Mouse (Mus musculus): Measurements from ENCODE around the gene Fam71e1.

Fam71e1 gene

DNA sequence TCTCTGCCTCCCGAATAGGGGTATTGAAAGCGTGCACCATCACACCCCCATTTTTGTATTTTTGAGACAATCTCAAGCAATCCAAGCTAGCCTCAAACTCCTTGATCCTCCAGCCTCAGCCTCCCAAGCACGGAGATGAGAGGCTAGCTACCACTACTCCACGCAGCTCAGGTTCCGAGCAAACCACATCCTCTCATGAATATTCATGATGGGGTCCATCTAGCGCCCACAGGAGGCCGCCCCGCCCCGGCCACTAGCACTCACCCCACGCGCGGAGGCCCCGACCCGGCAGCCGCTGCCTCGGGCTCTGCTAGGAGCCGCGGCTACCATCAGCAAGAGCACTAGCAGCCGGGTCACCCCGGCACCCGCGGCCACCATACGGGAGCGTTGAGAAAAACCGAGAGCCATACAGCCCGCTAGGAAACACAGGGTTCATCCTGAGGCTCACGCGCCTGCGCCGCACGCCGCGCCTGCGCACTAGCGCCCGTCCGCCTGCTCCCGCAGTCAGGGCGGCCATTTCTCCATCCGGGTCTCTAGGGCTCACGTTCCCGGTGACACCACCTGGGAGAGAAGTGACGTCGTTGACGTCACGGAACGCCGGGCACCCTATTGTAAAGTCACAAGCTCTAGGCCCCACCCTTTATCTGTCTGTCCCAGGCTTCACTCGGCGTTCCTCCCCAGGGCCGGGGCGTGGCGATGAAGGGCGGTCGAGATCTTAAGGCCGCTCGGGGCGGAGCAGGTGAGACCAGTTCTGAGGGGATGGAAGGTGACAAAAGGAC lies at the start of gene Fam71e1, which contains the start of gene Emc10:
Gene Fam71e1 (plus strand): TSS at position 590 of the 779 bp plus-strand sequence.
Gene Emc10 (minus strand): TSS at position 538 of the 779 bp plus-strand sequence.
- DNase-seq = peak; percentile 99

DNA sequence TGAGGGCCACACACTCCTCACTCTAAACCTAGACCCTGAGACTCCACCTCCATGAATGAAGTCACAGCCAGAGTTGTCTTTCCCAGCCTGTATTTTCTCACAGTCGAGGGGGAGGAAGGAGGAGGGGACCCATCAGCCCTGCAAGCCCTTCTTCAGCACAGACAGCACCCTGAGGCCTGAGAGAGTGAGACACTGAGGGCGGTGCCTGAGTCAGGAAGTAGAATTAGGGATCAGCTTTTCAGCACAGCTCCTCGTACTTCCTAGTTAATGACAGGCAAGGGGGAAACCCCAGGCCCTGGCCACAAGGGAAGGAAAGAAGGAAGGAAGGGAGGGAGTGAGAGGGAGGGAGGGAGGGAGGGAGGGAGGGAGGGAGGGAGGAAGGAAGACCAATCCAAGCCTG lies 43.1 kb upstream of the Fam71e1 start:
- DNase-seq = no peak

DNA sequence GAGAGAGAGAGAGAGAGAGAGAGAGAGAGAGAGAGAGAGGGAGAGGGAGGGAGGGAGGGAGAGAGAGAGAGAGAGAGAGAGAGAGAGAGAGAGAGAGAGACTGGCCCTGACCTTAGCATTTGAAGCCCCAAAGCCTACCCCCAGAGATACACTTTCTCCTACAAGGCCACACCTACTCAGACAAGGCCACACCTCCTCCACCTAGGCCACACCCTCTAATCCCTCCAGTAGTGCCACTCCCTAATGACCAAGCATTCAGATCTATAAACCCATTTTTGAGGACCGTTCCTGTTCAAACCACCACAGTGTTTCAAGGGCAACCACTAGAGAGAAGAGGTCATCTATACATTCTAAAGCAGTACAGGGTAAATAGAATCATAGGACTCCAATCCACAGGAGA lies 40.1 kb upstream of the Fam71e1 start:
- DNase-seq = no peak

DNA sequence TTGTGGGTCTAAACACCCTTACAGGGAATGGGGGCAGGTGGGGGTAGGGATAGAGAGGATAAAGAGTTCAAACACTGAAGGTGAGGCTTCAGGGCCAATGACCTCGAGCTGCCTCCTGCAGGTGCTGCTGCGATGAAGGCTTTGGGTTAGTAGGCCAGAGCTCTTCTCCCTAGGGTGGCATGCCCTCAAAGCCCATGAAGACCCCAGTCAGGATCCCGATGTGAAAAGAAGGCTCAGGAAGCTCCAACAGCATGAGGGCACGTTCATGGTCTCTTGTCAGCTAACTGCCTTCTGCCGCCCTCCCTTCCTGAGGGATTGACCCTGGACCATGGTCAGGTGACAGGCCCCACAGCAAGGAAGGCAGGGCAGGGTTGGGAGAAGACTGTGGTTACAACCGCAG lies 36.3 kb upstream of the Fam71e1 start:
- no peak for DNase-seq

DNA sequence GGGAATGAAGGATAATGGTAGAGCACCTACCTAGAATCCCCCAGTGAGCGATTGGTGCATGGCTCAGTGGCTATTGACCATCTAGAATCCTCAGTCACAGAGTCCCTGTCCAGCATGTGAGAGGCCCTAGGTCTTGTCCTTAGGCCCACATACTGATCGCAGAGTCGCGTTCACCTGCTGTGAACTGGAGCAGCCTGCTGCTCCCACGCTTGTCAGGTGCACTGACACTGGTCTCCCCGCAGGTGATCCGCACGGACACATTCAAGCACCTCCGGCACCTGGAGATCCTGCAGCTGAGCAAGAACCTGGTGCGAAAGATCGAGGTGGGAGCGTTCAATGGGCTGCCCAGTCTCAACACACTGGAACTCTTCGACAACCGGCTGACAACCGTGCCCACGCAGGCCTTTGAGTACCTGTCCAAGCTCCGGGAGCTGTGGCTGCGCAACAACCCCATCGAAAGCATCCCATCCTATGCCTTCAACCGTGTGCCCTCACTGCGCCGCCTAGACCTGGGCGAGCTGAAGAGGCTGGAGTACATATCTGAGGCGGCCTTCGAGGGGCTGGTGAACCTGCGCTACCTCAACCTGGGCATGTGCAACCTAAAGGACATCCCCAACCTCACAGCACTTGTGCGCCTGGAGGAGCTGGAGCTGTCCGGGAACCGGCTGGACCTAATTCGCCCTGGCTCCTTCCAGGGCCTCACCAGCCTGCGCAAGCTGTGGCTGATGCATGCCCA lies 35.4 kb upstream of the Fam71e1 start:
- peak; percentile 22 for DNase-seq

DNA sequence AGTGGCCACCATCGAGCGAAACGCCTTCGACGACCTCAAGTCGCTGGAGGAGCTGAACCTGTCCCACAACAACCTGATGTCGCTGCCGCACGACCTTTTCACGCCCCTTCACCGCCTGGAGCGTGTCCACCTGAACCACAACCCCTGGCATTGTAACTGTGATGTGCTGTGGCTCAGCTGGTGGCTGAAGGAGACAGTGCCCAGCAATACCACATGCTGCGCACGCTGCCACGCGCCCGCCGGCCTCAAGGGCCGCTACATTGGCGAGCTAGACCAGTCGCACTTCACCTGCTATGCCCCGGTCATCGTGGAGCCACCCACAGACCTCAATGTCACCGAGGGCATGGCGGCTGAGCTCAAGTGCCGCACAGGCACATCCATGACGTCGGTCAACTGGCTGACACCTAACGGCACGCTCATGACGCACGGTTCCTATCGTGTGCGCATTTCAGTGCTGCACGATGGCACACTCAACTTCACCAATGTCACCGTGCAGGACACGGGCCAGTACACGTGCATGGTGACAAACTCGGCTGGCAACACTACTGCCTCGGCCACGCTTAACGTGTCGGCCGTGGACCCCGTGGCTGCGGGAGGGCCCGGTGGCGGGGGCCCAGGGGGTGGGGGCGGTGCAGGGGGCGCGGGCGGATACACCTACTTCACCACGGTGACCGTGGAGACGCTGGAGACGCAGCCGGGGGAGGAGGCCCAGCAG lies 34.7 kb upstream of the Fam71e1 start:
- DNase-seq = peak; percentile 41

DNA sequence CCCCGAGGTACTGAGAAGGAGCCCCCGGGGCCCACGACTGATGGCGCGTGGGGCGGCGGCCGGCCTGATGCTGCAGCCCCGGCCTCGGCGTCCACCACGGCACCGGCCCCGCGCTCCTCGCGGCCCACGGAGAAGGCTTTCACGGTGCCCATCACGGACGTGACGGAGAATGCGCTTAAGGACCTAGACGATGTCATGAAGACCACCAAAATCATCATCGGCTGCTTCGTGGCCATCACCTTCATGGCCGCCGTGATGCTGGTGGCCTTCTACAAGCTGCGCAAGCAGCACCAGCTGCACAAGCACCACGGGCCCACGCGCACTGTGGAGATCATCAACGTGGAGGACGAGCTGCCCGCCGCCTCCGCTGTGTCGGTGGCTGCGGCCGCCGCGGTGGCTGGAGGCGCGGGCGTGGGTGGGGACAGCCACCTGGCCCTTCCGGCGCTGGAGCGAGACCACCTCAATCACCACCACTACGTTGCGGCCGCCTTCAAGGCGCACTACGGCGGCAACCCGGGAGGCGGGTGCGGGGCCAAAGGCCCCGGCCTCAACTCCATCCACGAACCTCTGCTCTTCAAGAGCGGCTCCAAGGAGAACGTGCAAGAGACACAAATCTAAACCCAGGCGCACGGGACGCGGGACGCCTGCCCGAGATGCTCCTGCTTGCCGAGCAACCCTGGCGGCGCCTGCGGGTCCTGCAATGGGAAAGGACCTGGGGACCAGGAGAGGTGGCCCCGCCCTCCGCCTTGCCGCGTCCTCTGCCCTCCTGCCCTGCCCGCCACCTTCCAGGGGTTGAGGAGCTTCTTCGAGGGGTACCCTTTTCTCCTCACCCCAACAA lies 33.9 kb upstream of the Fam71e1 start:
- peak; percentile 66 for DNase-seq

DNA sequence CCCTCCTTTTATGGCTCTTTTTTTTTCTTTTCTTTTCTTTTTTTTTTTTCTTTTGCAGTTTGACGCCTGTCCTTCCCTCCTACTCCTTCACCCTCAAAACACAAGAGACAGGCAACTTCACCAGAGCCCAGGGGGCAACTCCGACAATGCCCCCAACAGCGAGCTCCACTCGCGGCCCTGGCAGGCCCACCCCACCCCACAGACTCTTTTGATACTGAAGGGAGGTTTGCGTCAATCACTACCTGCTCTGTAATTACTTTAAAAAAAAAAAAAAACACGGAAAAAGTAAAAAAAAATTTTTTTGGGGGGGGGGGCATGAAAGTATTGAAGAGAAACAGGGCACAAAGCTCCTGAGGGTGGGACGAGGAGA lies 33.3 kb upstream of the Fam71e1 start:
- DNase-seq = peak; percentile 24

DNA sequence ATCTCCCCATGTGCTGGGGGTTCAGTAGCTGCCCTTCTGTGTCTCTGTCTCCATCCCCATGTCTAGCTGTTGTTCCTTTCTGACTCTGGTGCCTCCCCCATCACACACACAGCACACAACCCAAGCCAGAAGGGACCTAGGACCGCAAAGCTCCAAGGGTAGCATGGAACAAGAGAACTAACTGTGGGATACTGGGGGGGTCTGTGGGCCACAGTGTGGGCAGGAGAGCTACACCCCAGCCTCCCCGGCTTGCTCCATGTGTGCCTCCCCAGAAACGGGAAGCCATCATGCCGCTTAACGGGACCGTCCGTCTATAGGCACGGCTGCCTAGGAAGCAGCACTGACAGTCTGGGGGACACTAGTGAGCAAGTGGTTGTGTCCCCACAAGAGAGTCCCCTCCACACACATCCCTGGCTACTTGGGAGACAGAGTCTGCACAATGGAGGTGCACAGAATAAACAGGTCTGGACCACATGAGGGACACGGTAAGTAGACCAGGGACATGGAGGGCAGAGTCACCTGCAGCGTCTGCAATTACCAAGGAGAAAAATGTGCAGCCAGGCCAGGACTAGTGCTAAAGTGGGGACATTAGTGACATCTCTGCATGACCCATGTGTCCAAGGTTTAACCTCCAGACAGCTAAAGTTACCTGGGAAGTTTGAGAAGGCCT lies 32.7 kb upstream of the Fam71e1 start:
- peak; percentile 44 for DNase-seq

DNA sequence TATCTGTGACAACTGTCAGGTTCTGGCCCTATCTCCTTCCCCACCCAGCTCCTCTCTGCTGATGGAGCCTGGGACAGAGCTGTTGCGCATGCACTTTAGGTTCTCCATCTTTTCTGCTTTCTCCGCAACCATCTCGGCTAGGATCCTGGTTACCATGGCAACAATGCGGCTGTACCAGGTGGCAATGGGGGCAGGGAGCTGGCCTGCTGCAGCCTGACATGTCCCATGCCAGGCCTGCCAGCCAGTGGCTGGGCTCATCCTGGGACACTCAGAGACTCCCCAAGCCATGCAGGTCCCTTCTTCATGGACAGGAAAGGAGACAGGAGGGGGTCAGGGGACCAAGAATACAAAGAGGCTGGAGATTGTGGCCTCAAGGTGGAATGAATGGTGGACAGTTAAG lies 31.9 kb upstream of the Fam71e1 start:
- peak; percentile 94 for DNase-seq

DNA sequence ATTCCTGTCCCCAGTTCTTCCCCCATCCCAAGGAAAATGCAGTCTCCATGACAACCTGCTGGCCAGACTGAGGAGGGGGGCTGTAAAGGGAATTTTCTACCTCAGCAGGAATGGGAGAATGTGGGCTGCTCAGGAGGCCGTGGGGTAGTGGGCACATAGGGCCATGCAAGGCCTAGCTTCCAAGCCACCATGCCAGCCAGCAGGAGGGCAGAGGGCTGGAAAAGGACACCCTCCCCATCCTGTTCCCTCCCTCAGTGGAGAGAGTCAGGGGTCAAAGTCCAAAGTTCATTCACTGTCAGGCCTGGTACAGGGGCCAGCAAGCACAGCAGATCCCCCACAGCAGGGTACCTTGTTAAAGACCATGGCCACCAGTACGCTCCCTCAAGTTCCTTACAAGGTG lies 31.3 kb upstream of the Fam71e1 start, which contains the start of gene Aspdh:
Gene Aspdh (plus strand): TSS at position 281 of the 400 bp plus-strand sequence.
- DNase-seq = peak; percentile 50

DNA sequence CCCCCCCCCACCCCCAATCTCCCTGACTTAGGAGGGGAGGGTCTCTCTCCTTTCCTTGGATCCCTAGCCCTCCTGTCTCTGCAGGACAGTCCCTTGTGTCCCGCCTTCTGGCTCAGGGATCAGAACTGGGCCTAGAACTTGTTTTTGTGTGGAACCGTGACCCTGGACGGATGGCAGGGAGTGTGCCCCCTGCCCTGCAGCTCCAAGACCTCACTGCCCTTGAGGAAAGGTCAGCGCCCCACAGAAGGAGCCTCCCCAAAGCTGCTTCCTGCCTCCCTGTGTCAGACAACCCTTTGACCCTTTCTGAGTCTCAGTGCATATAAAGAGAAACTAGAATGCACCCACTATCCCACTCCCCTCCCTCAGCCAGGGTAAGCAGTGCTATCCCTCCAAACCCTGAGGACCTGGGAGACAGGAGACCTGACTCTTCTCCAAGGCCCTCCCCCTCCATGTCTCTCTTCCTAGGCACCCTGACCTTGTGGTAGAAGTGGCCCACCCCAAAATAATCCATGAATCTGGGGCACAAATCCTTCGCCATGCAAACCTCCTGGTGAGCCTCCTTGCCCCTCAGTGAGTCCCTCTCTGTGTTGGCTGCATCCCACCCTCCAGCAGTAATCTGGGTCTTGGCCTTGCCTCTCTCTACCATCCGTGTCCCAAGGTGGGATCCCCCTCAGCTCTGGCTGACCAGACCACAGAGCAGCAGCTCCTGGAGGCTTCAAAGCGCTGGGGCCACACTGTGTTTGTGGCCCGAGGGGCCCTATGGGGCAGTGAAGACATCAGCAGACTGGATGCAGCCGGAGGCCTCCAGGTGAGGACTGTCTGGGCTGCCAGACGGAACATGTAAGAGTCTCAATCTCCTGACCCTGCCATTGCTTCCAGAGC lies 30.1 kb upstream of the Fam71e1 start:
- peak; percentile 46 for DNase-seq

DNA sequence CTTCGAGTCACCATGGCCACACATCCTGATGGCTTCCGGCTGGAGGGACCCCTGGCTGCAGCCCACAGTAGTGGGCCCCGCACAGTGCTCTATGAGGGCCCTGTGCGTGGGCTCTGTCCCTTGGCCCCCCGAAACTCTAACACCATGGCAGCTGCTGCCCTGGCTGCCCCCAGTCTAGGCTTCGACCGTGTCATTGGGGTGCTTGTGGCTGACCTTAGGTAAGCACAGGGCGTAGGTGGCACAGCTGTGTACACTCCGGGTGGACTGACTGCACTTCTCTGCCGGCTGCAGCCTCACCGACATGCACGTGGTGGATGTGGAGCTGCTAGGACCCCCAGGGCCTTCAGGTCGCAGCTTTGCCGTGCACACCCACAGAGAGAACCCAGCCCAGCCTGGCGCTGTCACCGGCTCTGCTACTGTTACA lies 29.5 kb upstream of the Fam71e1 start:
- DNase-seq = peak; percentile 59

DNA sequence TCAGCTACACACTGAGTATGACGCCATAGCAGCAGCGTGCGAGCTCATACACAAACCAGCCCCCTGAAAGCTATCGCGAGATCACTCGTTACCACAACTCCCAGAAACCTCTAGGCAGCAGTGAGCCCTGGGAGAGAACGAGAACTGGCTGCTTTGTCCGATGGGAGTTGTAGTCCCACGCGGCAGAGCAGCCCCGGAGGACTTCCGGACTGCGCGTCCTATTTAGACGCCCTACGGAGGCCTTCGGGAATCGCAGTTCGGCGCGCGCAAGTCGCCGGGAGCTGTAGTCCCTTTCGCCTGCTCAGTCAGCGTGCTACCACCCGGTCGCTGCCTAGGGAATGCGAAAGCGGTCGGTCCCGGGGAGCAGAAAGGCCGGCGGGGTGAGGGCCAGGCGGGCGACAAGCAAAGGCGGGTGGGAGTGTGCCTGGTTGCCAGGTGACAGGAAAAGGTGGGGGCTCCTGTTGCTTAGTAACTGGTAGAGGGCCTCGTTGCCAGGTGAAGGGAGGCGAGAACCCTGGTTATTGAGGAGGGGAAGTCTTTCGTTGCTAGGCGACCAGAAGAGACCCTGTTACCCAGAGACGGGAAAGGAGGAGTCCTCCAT lies 28.5 kb upstream of the Fam71e1 start, which contains the start of gene Josd2:
Gene Josd2 (plus strand): TSS at position 170 of the 601 bp plus-strand sequence.
- peak; percentile 92 for DNase-seq

DNA sequence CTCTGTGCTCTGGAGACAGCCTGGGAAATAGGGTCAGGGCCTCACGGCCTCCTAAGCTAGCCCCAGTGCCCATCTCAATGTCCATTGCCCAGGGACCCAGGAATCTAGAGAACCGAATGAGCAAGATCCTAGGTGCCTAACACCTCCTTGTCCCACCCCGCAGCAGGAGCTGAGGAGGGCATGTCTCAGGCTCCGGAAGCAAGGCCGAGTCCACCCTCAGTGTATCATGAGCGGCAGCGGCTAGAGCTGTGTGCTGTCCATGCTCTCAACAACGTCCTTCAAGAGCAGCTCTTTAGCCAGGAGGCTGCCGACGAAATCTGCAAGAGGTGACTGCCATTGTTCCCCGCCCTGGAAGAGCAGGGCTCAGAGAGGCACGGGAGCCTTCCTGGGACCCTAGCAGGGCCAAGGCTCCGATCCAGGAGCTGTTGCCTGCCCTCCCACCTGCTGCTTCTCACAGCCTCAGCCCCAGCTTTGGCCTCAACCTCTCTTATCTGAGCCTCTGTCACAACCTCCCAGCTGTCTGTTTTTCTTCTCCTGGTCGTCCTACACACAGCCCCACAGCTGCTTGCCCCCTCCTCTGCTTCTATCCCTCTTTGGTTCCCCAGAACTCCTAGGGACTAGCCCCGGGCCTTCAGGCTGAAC lies 27.6 kb upstream of the Fam71e1 start:
- peak; percentile 47 for DNase-seq

DNA sequence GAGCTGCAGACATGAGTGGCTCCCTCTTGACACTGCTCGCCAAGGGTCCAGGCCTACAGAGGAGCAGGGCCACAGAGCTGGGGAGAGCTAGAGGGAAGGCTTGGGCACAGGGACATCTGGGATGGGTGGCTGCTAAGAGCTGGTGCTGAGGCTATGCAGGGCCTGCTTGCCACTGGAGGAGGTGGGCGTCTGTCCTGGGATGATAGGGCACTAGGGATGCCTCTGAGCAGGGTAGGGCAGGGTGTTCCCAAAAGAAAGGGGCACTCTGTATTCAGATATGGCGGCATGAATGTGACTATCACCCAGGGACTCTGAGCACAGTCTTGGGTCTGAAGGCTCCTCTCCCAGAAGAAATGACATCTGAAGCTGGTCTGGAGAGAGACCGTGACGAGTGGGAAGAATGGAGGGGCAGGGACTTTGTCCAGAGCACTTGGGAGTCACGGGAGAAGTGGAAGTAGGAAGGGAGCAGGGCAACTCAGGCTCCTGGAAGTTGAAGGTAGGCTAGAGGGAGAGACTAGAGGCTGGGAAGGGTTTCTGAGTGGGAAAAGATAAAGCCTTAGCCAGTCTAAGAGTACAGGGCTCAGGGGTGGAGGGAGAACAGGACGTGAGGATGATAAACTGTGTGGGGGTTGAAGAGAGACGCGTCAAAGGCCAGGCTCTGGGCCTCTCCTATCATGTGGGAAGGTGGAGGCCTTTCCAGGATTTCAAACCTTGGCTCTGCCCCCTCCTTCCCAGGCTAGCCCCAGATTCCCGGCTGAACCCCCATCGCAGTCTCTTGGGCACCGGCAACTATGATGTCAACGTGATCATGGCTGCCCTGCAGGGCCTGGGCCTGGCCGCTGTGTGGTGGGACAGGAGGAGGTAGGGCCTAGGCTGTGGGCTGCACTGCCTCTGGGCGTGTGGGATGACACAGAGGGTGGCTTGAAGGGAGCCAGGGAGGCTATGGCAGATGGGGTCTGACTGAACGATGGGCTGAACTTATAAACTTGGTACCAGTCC lies 26.4 kb upstream of the Fam71e1 start:
- peak; percentile 25 for DNase-seq

DNA sequence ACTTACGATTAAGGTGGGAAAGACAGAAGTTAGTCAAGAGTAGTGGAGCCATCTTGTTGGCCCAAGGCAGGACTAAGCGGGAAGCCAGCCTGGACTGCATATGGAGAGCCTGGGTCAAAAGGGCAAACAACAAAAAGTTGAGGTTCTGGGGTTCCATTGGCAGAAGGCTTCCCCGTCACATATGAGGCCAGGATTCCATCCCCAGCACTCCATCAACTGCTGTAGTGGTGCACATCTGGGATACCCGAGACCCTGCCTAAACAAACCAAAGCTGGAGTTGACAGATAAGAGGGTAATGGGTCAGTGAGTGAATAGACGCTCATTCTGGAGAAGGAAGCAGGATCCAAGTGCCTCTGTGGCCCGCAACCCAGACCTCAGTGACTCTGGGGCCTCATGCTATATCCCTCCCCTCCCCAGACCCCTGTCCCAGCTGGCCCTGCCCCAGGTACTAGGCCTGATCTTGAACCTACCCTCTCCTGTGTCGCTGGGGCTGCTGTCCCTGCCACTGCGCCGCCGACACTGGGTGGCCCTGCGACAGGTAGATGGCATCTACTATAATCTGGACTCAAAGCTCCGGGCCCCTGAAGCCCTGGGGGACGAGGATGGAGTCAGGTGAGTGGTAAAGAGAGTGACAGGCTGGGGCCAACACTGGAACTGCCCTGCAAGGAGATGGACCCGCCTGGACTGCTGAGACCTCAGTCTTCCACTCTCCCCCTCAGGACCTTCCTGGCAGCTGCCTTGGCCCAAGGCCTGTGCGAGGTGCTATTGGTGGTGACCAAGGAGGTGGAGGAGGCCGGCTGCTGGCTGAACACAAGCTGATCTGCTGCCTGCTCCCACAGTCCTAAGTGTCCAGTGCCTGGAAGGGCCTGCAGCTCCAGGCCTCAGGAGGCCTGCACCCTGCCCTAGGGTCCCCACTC lies 25.4 kb upstream of the Fam71e1 start:
- peak; percentile 30 for DNase-seq

Measured in cerebellum, adult 11 months (tissue).